Mouse (Mus musculus): Measurements from ENCODE around the gene Lpxn.
A peak's percentile ranks its signal among the peaks of the same experiment; 100 is the strongest.

Lpxn gene

DNA sequence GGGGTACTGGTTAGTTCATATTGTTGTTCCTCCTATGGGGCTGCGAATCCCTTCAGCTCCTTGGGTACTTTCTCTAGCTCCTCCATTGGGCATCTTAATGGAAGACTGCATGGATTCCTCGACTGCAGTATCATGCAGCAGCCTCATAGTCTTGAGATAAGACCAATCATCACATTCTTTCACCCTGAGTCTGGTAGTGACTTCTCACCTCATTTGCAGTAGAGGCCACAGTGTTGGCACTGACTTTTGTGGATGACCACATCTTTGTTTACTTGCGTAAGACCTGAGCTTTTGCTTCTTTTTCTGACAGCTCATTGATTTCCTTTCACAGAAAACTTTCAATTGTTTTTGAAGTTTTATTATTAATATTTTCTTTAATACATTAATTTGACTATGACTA is 9.7 kb downstream of the Lpxn start:
- no peak for DNase-seq

DNA sequence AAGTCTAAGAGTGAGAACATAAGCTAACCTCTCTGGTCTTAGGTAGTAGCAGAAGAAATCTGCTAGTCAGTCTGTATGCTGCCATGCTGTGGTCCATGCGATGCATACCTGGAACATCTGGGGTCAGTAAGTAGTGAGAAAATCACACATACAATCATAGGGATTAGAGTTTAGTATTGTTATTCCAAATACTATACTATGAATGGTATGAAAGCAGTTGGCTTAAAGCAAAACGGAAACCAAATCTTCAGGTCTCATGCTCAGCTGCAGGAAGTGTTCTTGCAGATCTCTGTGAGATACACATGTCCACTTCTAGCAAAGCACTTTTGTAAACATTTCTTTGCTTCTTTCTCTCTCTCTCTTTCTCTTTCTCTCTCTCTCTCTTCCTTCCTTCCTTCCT is 10.2 kb downstream of the Lpxn start:
- no peak for DNase-seq

GRCm38 (mm10) chr19:12812644-12813364 is 16.8 kb downstream of the Lpxn start:
- DNase-seq = no peak

- no peak for DNase-seq
Observed at GRCm38 (mm10) chr19:12813883-12814282, 17.9 kb downstream of the Lpxn start.

GRCm38 (mm10) chr19:12818507-12818906 is 22.5 kb downstream of the Lpxn start:
- DNase-seq = no peak

DNA sequence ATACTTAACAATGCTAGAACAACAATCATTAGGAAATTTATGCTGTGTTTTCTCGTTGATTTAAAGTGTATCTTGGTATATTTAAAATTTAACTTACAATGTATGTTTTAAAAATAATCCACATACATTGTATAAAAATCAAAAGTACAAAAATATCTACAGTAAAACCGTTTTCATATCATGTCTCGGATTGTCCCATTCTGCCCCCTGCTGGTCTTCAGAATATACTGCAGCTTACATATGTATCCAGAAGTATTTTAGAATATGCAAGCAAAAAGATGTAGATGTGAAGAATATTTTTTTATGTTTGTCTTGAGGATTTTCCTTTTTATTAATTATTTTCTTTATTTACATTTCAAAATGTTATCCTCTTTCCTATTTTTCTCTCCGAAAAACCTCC is 24.4 kb downstream of the Lpxn start:
- DNase-seq = peak in 1 of 2 experiments; percentile 36

DNA sequence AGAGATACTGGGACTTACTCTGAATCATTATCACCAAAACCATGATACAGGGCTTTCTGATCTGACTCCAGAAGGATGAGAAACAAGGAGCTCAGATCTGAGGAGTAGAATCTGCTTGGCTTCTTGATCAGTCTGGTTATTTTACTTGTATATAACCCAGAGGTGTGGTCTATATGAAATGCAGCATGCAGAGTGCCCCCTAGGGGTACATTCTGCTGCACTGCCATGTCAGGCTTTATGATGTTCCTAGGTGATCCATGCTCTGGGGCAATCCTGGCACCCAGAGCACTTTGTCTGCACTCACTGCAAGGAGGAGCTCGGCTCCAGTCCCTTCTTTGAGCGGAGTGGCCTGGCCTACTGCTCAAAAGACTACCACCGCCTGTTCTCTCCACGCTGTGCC is 28.6 kb downstream of the Lpxn start:
- DNase-seq = peak in 1 of 2 experiments; percentile 25

DNA sequence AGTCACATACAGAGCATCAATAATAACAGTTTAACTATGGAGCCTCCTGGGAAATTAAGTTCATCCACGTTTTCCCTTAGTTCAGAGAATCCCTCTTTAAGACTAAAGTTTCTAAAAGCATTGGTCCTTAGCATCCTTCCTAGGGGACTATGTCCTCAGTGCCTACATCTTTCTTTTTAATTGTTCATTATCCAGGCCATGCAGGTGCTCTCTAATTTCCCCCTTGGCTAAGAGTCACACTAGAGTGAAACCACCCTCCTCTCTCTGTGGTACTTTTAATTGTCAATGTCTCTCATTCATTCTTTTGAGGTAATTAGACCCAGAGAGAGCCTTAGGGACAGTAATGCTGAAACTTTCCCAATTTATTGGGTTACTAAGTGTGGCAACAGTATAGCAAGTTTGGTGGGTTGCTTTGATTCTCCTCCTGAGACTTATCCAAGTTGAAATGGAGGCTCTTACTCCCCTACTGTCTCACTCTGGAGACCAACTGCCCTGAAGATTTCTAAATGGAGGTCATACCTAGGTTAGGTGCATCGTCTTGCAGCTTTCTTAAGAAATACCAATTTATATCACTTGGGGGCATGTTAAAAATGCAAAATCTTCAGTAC is 34.9 kb downstream of the Lpxn start:
- DNase-seq = no peak

- no peak for DNase-seq
Observed at GRCm38 (mm10) chr19:12831559-12831958, 35.6 kb downstream of the Lpxn start.

DNA sequence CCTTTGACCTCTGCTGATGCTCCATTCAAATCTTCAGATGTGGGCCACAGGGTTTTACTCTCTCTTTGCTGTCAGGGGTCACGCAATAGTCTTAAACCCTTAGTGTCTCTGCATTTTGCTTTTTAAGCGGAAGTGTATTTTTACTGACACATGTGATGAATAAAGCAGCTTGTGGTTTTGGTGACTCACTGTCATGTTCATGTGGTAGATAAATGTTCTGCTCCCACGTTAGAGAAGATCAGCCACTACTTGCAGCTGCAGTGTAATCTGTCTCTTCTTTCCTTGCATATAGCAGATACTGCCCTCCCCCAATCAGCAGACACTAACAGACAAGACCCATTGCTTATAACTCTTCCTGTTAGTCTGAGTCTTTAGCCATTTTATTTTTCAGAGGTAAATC is 37.6 kb downstream of the Lpxn start:
- DNase-seq = no peak

GRCm38 (mm10) chr19:12838507-12838906 is 42.5 kb downstream of the Lpxn start:
- no peak for DNase-seq

DNA sequence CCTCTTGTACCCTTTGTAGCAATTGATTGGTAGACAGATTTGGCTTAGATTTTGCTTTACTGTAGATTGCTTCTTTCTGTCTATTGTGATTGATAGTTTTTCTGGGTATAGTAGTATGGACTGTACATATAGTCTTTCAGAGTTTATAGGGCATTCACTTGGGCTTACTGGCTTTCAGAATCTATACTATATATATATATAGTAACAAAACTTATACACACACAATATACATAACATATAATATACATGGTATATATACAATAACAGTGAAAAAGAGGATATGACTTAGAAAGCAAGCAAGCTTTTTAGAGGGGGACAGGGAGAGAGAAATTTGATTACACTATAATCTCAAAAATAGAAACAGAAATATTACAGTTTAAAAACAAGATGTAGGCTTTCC is 50.4 kb downstream of the Lpxn start, which contains the start of gene Gm5244:
TSS of gene Gm5244 (plus strand) at position 301 of the 400 bp plus-strand sequence.
- DNase-seq = no peak

GRCm38 (mm10) chr19:12856983-12857382 is 61.0 kb downstream of the Lpxn start, which contains the start of gene Olfr1444:
Olfr1444 (plus strand) TSS chr19:12857283.
- DNase-seq = no peak

Measured in spleen, adult 18-20 months (tissue).